Mouse (Mus musculus) yolk sac, embryonic 10.5 days (tissue): ENCODE results near the gene Arnt.
"Not testable (repeated sequence)": the region's sequence is repeated elsewhere in the genome, so short reads cannot be mapped to it uniquely, and the experiment has no call there.

Experiments used
- DNase-seq: peaks from one replicate; pipeline ENCODE4 v3.0.0-alpha.2; 2017; ENCODE audit warnings: low spot score

Gene Arnt

DNA sequence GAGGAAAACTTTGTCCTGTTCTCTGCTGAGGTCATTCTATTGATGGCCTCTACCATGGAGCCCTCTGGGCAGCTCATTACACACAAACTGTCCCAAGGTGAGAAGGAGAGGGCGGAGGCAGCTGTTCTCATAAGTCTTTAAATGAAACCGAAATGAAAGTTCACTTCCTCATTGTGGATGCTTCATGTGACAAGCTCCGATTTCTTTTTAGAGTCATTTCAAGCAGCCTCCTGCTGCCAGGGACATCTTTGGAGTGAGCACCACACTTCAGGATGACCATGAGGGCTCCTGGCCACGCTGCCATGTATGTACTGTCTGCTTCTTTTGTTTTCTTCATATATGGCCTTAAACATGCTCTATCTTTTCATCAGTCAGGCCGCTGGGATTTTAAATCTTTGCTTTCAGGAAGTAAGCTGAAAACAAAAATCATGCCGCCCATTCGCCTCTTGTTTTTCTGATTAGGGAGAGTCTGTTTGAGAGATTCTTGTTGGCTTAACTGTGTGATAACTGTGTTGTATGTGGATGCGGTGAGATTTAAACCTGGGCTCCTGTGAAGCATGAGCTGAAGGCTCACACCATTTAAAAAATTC, 92.5 kb downstream of the Arnt start, which contains the start of gene Ctss:
Ctss (plus strand) TSS at position 165 of the 590 bp plus-strand sequence.
- DNase-seq: no peak

- no peak for DNase-seq
Observed at GRCm38 (mm10) chr3:95529814-95530213, 95.6 kb downstream of the Arnt start.

GRCm38 (mm10) chr3:95531025-95531424, 96.8 kb downstream of the Arnt start:
- DNase-seq: no peak

DNA sequence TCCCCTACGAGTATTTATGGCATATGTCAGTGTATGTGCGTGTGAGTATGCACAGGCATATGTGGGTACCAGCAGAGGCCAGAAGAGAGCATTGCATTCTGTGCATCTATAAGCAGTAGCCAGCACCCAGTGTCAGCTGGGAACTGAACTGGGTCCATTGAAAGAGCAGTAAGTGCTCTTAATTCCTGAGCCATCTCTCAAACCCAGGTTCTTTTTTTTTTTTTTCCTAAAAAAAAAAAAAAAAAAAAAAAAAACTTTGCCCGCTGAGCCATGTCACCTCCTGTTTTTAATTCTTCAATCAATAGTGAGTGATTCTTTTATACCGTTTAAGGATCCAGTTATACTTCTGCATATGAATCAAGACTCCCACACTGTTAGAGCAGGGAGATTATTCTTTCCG, 99.2 kb downstream of the Arnt start:
- DNase-seq: no peak

GRCm38 (mm10) chr3:95534927-95535326, 100.7 kb downstream of the Arnt start:
- DNase-seq: no peak

DNA sequence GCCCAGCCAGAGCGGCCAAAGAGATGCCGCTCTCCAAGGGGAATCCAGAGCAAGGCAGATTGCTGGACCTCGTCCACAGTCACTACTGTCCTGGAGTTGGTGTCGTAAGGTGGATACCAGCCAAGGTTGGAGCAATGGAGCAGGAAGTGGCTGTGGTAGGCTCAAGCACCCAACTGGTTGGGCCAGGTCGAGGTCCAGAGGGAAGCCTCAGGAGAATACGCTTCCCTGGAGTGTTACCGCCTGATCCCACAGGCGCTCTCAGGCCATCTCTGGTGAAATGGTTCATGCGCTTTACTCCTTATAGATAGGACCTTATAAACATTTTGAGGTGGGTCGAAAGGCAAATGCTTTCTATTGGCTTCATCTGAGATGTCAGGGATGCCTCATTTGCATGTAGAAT, 104.7 kb downstream of the Arnt start:
- no peak for DNase-seq

DNA sequence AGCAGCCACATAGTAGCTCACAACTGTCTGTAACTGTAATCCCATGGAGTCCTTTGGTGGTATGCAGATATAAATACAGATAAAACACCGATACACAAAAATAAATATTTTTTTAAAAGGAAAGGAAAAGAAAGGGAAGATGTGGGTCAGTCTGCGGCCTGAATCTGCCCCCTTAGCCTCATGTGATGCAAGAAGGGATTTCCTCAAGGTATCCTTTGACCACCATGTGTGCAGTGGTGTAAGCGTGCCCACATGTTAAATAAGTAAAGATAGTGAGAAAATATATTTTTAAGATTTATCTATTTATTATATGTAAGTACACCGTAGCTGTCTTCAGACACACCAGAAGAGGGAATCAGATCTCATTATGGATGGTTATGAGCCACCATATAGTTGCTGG, 105.6 kb downstream of the Arnt start:
- DNase-seq: no peak

DNA sequence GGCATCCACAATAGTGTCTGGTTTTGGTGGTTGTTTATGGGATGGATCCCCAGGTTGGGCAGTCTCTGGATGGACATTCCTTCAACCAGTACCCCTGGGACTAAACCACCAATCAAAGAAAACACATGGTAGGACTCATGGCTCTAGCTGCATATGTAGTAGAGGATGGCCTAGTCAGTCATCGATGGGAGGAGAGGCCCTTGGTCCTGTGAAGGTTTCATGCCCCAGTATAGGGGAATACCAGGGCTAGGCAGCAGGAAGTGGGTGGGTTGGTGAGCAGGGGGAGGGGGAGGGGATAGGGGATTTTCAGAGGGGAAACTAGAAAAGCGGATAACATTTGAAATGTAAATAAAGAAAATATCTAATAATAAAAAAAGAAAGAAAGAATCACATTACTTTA, 107.0 kb downstream of the Arnt start:
- not testable (repeated sequence) for DNase-seq

DNA sequence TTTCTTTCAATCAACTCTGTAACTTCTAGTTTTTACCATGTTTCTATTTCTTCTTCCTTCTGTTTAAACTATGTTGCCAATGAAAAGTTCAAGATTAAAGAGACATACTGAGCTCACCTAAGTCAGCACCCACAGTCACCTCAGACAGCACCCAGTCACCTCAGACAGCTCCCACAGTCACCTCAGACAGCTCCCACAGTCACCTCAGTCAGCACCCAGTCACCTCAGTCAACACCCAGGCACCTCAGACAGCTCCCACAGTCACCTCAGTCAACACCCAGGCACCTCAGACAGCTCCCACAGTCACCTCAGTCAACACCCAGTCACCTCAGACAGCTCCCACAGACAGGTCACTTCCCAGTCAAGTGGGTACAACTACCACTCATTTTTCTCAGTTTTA, 108.0 kb downstream of the Arnt start:
- no peak for DNase-seq

- no peak for DNase-seq
Observed at GRCm38 (mm10) chr3:95542981-95543380, 108.8 kb downstream of the Arnt start.
